Mouse (Mus musculus) thymus, adult 18-20 months (tissue): ENCODE data around the gene Usp6nl.

Source experiments
- DNase-seq, 2 experiments: peaks; one replicate each; pipeline ENCODE4 v3.0.0; 2022; ENCODE audit warnings: mixed read lengths in 2 of 2

Gene Usp6nl

GRCm38 (mm10) chr2:6478361-6478965, 156.0 kb downstream of the Usp6nl start:
- DNase-seq = peak in 1 of 2 experiments; percentile 36

DNA sequence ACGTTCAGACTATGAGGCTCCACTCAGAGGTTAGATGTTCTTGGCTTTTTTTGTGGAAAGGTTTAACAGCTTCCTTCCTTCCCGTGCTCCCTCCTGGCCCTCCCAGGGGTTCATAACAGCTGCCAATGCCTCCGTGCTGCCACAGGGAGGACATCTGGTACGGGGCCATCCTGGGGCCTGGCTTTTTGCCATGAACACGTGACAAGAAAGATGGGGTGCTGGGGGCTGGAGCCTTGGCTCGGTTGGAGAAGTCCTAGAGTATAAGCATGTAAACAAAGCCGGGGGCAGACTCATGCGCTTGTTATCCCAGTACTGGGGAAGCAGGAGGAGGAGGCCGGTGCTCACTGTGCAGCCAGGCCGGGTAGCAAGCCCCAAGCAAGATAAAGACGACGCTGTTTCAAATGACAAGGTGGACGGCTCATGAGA, 156.5 kb downstream of the Usp6nl start:
- no peak for DNase-seq

DNA sequence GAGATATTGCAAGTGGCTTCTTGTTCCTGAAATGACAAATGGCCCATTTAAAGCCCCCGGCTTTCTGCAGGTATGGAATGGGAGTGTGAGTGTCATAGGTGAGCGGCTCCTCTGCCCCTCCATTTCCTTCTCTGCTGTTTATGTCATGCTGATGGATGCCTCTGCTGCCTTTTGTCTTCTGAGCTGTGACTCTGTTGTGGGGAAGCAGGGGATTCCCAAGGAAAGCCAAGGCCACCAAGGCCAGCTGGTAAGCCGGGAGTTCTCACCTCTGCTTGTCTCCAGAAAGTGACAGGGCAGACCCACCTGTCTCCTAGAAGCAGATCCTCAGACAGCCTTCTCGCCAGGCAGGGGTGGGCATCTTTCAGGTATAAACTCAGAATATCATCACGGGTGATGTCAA, 157.2 kb downstream of the Usp6nl start:
- DNase-seq = no peak

- no peak for DNase-seq
Observed at GRCm38 (mm10) chr2:6481966-6482365, 159.5 kb downstream of the Usp6nl start.

GRCm38 (mm10) chr2:6482411-6482810, 159.9 kb downstream of the Usp6nl start:
- DNase-seq = no peak

- no peak for DNase-seq
Observed at GRCm38 (mm10) chr2:6483081-6483992, 160.9 kb downstream of the Usp6nl start.

DNA sequence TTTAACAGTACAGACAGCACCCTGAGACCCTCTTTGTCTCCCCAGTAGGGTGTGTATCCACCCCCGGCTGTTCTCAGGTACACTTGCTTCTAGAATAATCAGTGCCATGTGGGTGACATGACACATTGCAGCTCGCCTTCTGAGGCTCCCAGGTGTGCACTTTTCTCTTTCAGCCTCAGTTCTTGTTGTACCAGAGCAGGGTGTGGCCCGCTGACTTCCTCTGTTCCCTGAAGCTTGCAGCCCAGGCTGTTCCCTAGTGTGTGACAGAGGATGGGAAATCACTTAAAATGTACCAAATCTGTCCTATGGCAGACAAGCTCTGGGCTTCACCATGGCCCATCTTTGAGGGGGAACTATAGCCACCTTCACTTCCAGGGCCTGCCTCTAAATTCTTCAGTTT, 161.7 kb downstream of the Usp6nl start:
- DNase-seq = no peak

GRCm38 (mm10) chr2:6487566-6488488, 165.4 kb downstream of the Usp6nl start:
- DNase-seq = no peak

- DNase-seq = no peak
Observed at GRCm38 (mm10) chr2:6488489-6489056, 166.1 kb downstream of the Usp6nl start.

DNA sequence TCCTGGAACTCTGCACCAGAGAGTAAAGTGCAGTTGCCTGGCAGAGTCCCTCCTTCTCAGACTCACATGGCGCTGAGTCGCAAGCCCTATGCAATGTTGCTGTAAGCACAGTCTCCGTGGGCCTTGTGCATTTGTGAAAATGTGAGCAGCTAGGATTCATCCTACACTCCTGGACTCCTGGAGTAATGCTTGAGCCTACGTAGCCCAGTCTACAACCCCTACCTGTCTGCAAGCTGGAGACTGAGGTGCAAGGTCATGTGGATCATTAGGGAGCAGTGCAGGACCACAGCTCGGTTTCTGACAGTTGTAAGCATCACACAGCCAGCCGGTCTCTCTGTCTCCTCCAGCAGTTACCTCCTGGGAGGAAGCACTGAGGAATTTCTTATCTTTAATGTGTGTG, 167.6 kb downstream of the Usp6nl start:
- DNase-seq = no peak

DNA sequence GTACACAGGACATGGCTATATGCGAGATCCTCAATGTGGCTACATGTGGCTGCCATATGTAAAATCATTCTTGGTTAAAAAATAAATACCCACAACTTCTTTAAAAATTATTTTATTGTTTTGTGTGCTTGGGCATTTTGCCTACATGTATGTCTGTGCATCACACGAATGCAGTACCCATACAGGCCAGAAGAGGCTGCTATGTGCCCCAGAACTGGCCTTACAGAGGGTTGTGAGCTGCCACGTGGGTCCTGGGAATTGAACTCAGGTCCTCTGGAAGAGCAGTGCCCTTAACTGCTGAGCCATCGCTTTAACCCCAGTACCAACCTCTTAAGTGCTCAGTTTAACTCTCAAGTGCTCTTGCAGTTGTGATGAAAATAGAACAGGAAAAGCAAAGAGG, 168.4 kb downstream of the Usp6nl start:
- no peak for DNase-seq

- no peak for DNase-seq
Observed at GRCm38 (mm10) chr2:6493886-6494285, 171.4 kb downstream of the Usp6nl start.
